Mouse (Mus musculus) heart, embryonic 14.5 days (tissue): ENCODE measurements around the gene Lig3. TPM values are rescaled to one million over a fixed set of nuclear protein-coding genes. Genes with fewer than 3 reads are reported as not detected.

Experiments
- ATAC-seq: fragments of 200-750 bp; cut with Nextera tagmentation; 2 replicates; pipeline ENCODE4 v1.8.0; 2017; ENCODE audit warnings: low read depth, moderate TSS enrichment; ENCODE audit not compliant: insufficient number of reproducible peaks, insufficient read depth, low FRiP score
- H3K27ac ChIP-seq, 2 experiments: fragments of 200-500 bp in 1 of 2; fragments of 300-500 bp in 1 of 2; sonication (generic) in 1 of 2; replicated peaks in 1 of 2; 2 replicates each; pipeline ENCODE4 v1.5.1; 2012 to 2014; ENCODE audit warnings: low read depth in 2 of 2, low read length in 2 of 2, control low read depth in 1 of 2, mild to moderate bottlenecking in 1 of 2, mixed read lengths in 1 of 2; ENCODE audit not compliant: control insufficient read depth in 1 of 2, insufficient read depth in 1 of 2
- H3K27me3 ChIP-seq: fragments of 300-500 bp; sonication (generic); 2 replicates; pipeline ENCODE4 v1.6.1; 2014; ENCODE audit warnings: mild to moderate bottlenecking, low read length, control low read depth; ENCODE audit not compliant: control insufficient read depth, insufficient read depth
- H3K36me3 ChIP-seq: fragments of 300-500 bp; sonication (generic); 2 replicates; pipeline ENCODE4 v1.6.1; 2014; ENCODE audit warnings: mild to moderate bottlenecking, control low read depth, low read length, mixed read lengths; ENCODE audit not compliant: control insufficient read depth, insufficient read depth
- H3K4me1 ChIP-seq, 2 experiments: fragments of 200-500 bp in 1 of 2; fragments of 300-500 bp in 1 of 2; sonication (generic) in 1 of 2; 2 replicates each; pipeline ENCODE4 v1.6.1; 2012 to 2014; ENCODE audit warnings: low read length in 2 of 2, control low read depth in 1 of 2, mixed read lengths in 1 of 2; ENCODE audit not compliant: control insufficient read depth in 2 of 2, insufficient read depth in 2 of 2
- H3K4me2 ChIP-seq: fragments of 300-500 bp; sonication (generic); 2 replicates; pipeline ENCODE4 v1.6.1; 2014; ENCODE audit warnings: mild to moderate bottlenecking, low read length
- H3K4me3 ChIP-seq, 2 experiments: fragments of 200-500 bp in 1 of 2; fragments of 300-500 bp in 1 of 2; sonication (generic) in 1 of 2; 2 replicates each; pipeline ENCODE4 v1.5.1; 2012 to 2014; ENCODE audit warnings: low read length in 2 of 2, mild to moderate bottlenecking in 2 of 2, control low read depth in 1 of 2, low read depth in 1 of 2, moderate library complexity in 1 of 2; ENCODE audit not compliant: control insufficient read depth in 1 of 2, insufficient read depth in 1 of 2
- H3K9ac ChIP-seq: fragments of 300-500 bp; sonication (generic); 2 replicates; pipeline ENCODE4 v1.6.1; 2014; ENCODE audit warnings: mild to moderate bottlenecking, low read length
- H3K9me3 ChIP-seq: fragments of 300-500 bp; sonication (generic); 2 replicates; pipeline ENCODE4 v1.6.1; 2016; ENCODE audit warnings: low read length, control low read depth; ENCODE audit not compliant: control insufficient read depth
- WGBS: fragments of 180-500 bp; shearing (Covaris S2); extraction: QIAGEN DNeasy Blood & Tissue Kit; methylation state at CpG from one replicate; pipeline ENCODE4 v1.1.7; 2014; 5-methylcytosine and 5-hydroxymethylcytosine counted together
- polyA plus RNA-seq: library from polyadenylated mRNA; unstranded; fragments of >200 nt; fragmentation: Nextera tagmentation; extraction: Ambion mirVana; gene quantifications from 2 replicates; pipeline ENCODE4 v1.2.1, GENCODE M21; 2014

The Lig3 gene
- polyA plus RNA-seq: 22.9 and 25.4 TPM in 2 replicates

- Histone ChIP-seq H3K27me3 (no peaks in the 10 kb centered on the region), H3K27ac (peak within 1 kb of the TSS; percentile 95 to 98), H3K4me1 (peaks cover 5 to 14% of the 10 kb centered on the region in 2 experiments), H3K9me3 (no peaks in the 10 kb centered on the region), H3K36me3 (peaks cover 30% of the 10 kb centered on the region), H3K9ac (peak within 1 kb of the TSS; percentile 97), H3K4me2 (peak within 1 kb of the TSS; percentile 88), H3K4me3 (peak within 1 kb of the TSS; percentile 87 to 88)
- peak; percentile 92 for ATAC-seq
- under 1% methylated on average over 81 of the region's 90 CpGs for WGBS
These were observed at the start of gene Lig3 for GRCm38 (mm10) chr11:82780983-82781903. Gene Lig3, plus strand, starts transcription at chr11:82781108.

- Histone ChIP-seq H3K4me3 (no peak overlapping the region), H3K9ac (no peak overlapping the region), H3K36me3 (no peaks in the 10 kb centered on the region), H3K27ac (no peak overlapping the region), H3K4me2 (no peak overlapping the region), H3K9me3 (no peaks in the 10 kb centered on the region), H3K27me3 (no peaks in the 10 kb centered on the region), H3K4me1 (no peaks in the 10 kb centered on the region)
- ATAC-seq: no peak
These were observed 46.7 kb upstream of the Lig3 start for GRCm38 (mm10) chr11:82734227-82734626.

GRCm38 (mm10) chr11:82739006-82739405 is 41.9 kb upstream of the Lig3 start:
- Histone ChIP-seq H3K36me3 (no peaks in the 10 kb centered on the region), H3K27ac (no peak overlapping the region), H3K9me3 (no peaks in the 10 kb centered on the region), H3K9ac (no peak overlapping the region), H3K4me1 (no peaks in the 10 kb centered on the region), H3K4me2 (no peak overlapping the region), H3K27me3 (no peaks in the 10 kb centered on the region), H3K4me3 (no peak overlapping the region)
- no peak for ATAC-seq

GRCm38 (mm10) chr11:82746138-82746537 is 34.8 kb upstream of the Lig3 start:
- H3K36me3 ChIP-seq: no peaks in the 10 kb centered on the region
- no peak for ATAC-seq
- WGBS: 32% methylated on average over 6 of the region's 6 CpGs

GRCm38 (mm10) chr11:82746857-82747366 is 34.0 kb upstream of the Lig3 start:
- WGBS: 63% methylated on average over 8 of the region's 8 CpGs
- no peak for ATAC-seq
- 0 out of 2 replicates have a peak, but pooled peaks cover 4% of the 10 kb centered on the region for H3K27me3 ChIP-seq
- peaks cover 6% of the 10 kb centered on the region; the same call in 1 of the 2 replicates for H3K9me3 ChIP-seq
- H3K27ac ChIP-seq: no peak overlapping the region
- peak overlapping the region; percentile 38; the same call in 1 of the 2 replicates for H3K4me2 ChIP-seq
- H3K9ac ChIP-seq: no peak overlapping the region
- H3K36me3 ChIP-seq: no peaks in the 10 kb centered on the region
- no peaks in the 10 kb centered on the region for H3K4me1 ChIP-seq
- no peak overlapping the region; a peak in 1 of 4 replicates for H3K4me3 ChIP-seq

More at GRCm38 (mm10) chr11:82746138-82746537, 34.8 kb upstream of the Lig3 start:
- Histone ChIP-seq H3K4me1 (no peaks in the 10 kb centered on the region), H3K27ac (no peak overlapping the region), H3K9me3 (peaks cover 6% of the 10 kb centered on the region; the same call in 1 of the 2 replicates), H3K4me3 (no peak overlapping the region), H3K9ac (no peak overlapping the region), H3K27me3 (0 out of 2 replicates have a peak, but pooled peaks cover 4% of the 10 kb centered on the region), H3K4me2 (no peak overlapping the region)

- Histone ChIP-seq H3K4me2 (no peak overlapping the region), H3K4me3 (no peak overlapping the region), H3K27ac (no peak overlapping the region), H3K27me3 (no peaks in the 10 kb centered on the region), H3K36me3 (no peaks in the 10 kb centered on the region), H3K9ac (no peak overlapping the region), H3K9me3 (no peaks in the 10 kb centered on the region), H3K4me1 (no peaks in the 10 kb centered on the region)
- 71% methylated on average over 6 of the region's 6 CpGs for WGBS
- no peak for ATAC-seq
These were observed 28.4 kb upstream of the Lig3 start for GRCm38 (mm10) chr11:82752349-82753115.

DNA sequence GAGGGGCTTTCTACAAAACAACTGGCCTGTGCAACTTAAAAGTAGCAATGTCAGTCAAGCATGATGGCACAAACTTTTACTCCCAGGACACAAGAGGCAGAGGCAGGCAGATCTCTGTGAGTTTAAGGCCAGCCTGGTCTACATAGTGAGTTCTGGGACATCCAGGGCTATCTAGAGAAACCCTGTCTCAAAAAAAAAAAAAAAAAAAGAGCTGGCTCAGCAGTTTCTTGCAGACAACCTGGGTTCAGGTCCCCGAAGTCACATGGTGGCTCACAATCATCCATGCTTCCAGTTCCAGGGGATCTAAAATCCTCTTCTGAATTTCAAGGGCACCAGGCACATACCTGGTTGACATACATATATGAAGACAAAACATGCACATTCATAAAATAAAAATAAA is 25.0 kb upstream of the Lig3 start:
- Histone ChIP-seq H3K27ac (no peak overlapping the region), H3K9me3 (no peaks in the 10 kb centered on the region), H3K36me3 (no peaks in the 10 kb centered on the region), H3K4me2 (no peak overlapping the region), H3K9ac (no peak overlapping the region), H3K4me3 (no peak overlapping the region), H3K27me3 (peaks cover 8% of the 10 kb centered on the region; the same call in 1 of the 2 replicates), H3K4me1 (no peaks in the 10 kb centered on the region)
- no peak for ATAC-seq
- WGBS: 81% methylated on average over 1 of the region's 1 CpGs
